Mouse (Mus musculus) CD4-positive, CD25-positive, alpha-beta regulatory T cell, adult 2 months (primary cell): ENCODE measurements around the gene Ppp2r5d.

Source experiments
- DNase-seq: peaks from one replicate; pipeline ENCODE4 v3.0.0-alpha.2; 2012; ENCODE audit warnings: low read depth, low spot score

Gene Ppp2r5d

DNA sequence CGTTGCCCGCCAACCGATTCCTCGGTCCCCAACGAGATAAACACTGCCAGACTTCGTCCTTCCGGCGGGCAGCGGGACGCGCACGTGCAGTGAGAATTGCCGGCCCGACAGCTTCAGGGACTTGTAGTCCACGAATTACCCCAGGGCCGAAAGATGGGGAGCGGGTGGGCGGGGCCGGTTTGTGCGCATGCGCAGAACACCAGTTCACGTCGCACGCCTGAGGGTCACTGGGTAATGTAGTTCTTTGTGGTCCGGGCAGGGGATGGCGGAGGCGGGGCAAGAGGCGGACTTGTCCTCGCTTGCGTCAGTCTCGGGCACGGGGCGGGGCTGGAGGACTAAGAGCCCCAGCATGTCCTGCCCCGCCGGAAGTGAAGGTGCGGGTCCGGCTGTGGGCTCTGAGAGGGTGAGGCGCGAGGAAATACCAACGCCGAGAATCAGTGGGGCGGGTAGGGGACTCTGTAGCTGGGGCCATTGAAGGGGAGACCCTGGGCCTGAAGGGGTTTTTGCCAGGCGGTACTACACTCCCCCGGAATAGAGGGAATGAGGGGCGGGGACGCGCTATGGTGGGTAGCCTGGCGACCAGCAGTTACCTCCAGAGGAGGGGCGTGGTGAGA, 24.0 kb downstream of the Ppp2r5d start, which contains the start of gene Klhdc3:
Gene Klhdc3 (minus strand): TSS at position 155 of the 614 bp plus-strand sequence.
- peak; percentile 99 for DNase-seq

DNA sequence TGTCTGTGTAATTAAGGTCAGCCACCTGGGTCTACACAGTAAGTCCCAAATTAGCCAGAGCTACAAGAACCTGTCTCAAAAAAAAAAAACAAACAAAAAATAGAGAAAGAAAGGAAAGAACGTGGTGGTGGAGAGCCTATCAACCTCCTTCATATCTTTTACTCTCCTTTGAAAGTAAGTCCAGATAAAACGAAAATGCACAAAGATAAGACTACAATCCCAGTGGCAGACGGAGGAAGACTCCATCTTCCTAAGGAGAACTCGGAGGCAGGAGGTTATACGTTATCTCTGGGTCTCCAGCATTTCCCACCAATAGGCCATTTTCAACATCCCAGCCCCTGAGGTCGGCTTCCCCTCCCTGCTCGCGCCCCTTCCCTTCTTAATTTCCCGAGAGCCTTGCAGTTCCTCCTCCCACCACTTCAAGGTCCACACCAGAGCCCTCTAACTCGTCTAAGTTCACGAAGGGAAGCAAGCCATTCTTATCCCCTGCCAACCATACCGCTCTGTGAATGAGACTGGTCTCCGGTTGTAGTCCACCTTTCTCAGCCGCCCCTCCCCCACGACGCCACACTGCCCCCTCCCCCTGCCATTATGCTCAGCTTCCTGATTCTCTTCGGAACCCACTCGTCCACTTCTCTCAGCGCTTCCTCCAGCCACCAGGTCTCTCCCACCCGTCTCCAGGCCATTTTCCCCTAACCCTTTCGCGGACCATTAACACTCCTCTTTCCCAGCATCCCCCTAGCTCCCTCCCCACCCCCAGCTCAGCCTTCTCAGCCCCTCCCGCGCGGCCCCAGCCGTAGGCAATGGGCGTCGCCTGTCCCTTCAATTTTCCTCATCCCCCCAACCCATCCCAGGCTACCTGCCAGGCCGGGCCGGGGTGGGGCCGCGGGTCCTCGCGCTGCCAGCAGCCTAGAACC, 24.8 kb downstream of the Ppp2r5d start:
- DNase-seq: peak; percentile 60

DNA sequence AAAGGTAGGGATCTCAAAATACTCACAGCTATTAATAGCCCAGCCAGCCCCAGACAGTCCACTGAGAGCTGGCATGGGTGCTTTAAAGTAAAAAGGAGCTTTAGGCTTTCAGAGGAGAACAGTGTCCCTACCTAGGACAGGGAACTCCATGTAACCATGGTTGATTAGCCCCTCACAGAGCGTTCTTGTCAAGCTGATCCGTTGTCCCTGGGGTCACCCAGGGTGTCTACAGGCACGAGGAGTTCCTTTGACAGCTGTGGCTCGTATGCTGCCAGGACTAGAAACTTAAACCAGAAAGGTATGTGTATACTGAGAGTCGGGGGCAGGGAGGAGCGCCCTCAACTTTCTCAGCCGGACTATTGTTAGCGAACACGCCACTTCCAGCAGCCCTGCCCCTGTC, 26.0 kb downstream of the Ppp2r5d start:
- no peak for DNase-seq

DNA sequence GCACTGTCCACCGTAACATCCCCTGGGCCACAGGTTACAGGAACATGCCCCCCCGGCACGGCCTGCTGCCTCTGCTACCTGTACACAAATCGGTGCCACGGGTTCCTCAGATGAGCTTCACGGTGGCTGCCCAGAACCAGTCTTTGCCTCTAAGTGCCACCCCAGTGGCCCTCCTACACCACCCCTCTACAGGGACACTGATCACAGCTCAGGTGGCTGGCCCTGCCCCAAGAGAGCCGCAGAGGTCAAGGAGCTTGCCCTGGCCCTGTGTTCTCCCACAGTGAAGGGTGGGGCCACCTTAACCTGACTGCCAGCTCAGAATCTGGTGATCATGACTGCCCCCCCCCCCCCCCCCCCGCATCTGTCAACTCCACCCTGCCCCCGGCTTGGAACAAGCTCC, 26.5 kb downstream of the Ppp2r5d start, which contains the start of gene Mea1:
Gene Mea1 (plus strand): TSS at position 378 of the 400 bp plus-strand sequence.
- DNase-seq: no peak

DNA sequence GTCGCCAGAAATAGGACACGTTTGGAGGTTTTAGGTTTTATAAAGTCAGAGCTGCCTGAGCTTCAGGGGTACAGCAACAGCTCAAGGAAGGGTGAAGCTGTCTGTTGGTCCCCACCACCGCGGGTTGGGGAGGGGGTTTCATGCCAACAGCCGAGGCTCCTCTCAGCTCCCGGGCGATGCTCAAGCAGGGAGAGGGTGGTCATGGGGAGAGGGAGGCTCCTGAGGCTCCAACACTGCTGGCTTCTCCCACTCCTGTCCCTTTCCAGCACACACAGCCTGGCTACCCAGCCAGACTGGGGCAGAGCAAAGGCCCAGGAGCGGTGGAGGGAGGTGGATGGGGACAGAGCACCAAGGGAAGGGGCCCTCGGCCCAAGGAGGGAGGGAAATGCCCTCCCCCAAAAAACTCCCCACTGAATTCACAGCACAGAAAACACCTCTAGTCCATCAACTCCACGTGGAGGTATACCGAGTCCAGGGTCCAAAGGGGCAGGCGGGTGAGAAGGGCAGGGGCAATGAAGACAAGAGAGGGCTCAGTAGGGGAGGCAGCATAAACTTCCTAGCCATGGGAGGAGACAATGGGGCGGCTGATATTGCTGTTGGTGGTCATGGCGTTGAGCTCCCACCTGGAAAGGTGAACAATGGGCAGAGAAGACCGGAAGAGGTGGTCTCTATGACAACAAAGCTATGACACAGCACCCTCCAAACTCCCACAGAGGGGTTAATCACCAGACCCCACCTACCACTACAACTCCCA, 30.2 kb downstream of the Ppp2r5d start:
- no peak for DNase-seq

DNA sequence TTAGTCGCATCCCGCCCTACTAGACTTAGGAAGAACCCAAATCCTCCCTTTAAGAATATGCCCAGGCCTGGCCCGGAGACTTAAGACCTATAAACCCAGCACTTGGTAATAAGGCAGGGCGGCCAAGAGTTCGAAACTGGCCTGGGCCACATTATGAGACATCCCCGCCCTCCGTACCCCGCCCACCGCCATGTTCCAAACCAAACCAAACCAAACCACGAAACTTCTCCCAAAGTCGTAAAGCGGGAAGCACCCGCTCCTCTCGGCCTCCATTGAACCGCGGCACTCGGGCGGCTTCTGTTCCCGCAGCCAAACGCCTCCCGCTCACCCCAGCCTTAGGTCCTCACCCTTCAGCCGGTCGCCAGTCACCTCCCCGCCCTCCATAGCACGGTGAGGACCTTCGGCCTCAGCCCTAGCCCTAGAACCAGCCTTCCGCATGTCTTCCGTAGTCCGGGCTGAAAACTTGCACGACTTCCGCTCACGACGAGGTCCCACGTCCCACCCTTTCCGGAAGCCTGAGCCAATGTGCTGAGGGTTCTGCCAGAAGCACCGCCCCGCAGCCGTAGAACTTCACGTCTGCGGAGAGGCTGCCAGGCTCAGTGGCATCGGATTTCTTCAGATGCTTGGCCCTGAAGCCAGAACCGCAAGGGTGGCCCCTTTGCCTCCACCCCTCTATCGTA, 30.9 kb downstream of the Ppp2r5d start, which contains the start of gene Rrp36:
Gene Rrp36 (minus strand): TSS at position 503 of the 680 bp plus-strand sequence.
- peak; percentile 94 for DNase-seq

DNA sequence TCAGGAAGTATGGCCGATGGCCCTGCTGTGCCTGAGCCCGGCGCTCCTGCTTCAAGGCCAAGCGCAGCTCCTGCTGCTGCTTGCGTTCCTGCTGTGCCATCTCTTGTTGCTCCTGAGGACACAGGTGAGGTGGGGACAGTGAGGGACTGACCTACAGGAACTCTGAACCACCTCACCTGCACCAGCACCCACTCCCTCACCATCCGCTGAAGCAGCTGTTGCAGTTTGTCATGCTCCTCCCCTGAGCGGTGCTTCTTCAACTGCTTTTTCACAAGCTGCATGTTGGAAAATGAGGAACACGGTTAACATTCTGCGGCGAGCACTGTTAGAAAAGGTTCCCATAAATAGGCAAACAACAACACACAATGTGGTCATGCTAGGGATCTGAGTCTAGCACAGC, 35.0 kb downstream of the Ppp2r5d start:
- no peak for DNase-seq

DNA sequence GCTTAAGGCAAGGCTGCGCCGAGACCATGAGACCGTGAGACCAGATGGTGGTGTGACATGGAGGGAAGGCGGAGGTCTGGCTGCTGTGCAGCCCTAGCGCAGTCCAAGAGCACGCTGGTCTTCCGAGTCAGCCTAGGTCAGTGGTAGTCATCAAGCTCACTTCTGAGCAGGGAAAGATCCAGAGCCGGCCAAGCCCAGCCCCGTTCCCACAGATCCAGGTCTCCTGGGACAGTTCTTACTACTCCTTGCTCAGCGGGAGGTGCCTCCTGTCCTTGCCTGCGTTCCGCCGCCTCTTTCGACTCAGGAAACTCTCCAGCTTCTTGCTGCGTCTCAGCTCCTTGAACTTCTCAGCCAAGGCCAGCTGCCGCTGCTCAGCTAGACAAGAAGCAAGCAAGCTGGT, 37.2 kb downstream of the Ppp2r5d start:
- no peak for DNase-seq

DNA sequence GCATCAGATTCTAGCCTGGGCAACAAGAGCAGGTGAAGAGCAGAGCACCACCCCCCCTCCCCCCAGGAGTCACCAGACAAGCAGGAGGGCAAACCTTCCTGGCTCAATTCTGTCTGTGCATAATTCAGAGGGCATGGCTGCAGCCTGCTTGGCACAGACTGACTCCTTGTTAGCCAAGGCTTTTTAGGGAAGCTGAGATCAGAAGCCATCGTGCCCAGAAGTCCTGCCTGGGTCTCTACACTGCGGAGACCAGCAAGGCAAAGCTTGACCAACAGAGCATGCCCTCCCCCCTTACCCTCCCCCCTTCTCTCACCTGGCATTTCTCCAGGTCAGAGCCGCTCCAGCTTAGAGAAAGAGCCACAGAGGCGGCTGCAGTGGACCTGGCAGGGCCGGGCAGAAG, 42.2 kb downstream of the Ppp2r5d start:
- no peak for DNase-seq

DNA sequence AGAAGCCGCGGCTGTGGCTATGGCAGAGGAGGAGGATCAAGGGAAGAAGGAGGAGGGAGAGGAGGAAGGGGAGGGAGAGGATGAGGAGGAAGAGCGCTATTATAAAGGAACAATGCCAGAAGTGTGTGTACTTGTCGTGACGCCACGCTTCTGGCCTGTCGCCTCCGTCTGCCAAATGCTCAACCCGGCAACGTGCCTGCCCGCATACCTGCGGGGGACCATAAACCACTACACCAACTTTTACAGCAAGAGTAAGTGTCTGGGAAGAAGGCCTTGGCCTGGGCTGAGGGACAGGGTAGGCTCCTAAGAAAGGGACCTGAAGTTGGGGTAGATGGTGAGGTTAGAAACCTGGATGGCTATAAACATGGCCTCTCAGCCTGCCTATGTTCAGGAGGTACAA, 42.9 kb downstream of the Ppp2r5d start:
- no peak for DNase-seq

DNA sequence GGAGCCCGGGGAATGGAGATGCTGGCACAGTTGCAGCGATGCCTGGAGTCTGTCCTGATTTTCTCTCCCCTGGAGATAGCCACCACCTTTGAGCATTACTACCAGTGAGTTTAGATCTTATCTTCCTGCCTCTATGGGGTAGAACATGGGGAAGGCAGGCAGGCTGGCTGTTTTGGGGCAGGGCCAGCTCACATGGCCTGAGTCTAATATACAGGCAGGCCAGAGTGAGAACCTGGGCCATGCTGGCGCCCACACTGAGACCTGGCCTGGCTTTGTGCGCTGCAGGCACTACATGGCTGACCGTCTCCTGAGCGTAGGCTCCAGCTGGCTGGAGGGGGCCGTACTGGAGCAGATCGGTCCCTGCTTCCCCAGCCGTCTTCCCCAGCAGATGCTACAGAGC, 43.6 kb downstream of the Ppp2r5d start:
- DNase-seq: no peak

DNA sequence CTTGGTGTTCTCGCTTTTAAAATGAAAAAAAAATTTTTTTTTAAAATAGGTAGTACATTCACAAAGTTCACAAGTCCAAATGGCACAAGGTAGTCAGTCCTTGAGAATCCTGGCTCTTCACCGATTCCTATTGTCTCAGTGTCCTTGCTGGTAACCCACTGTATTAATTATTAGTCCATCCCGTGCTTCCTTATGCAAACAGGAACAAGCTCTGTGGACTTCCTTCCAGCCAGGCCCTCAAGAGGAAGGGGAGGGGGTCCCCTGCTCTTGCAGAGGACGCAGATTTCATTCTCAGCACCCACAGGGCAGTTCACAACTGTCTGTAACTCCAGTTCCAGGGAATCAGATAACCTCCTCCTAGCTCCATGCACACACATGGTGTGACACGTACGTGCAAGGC, 48.9 kb downstream of the Ppp2r5d start:
- no peak for DNase-seq

DNA sequence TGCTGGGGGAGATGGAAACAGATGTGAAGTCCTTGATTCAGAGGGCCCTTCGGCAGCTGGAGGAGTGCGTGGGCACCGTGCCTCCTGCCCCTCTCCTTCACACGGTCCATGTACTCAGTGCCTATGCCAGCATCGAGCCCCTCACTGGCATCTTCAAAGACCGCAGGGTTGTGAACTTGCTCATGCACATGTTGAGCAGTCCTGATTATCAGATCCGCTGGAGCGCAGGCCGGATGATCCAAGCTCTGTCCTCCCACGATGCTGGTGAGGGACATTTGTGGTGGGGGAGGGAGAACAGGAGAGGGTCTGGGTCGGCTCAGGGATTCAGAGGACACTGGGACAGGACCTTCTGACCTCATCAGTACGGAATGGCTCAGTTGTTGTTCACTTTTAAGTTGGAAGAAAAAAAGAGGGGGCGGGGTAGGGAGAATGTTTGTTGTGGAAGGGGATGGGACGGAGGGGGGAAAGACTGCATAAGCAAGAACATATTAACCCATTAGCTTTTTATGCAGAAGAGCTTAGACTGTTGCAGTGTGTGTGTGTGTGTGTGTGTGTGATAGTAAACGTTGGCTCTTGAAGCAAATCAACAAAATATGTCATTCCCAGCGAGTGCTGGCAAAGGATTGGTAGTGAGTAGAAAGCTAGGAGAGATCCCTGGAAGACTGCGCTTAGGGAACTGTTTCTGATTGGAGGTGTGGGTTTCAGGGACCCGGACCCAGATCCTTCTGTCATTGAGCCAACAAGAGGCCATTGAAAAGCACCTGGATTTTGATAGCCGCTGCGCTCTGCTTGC, 53.0 kb downstream of the Ppp2r5d start:
- no peak for DNase-seq

DNA sequence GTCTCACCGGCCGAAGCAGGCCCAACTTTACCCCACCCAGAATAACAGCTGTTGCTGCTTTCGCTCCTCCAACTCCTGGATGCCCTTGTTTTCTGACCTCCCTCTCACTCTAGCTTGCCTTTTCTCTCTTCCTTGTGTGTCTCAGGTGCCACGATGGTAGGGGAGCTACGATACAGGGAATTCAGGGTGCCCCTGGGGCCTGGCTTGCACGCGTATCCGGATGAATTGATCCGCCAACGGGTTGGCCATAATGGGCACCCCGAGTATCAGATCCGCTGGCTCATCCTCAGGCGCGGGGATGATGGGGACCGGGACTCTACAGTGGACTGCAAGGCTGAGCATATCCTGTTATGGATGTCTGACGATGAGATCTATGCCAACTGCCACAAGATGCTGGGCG, 53.6 kb downstream of the Ppp2r5d start:
- DNase-seq: no peak

DNA sequence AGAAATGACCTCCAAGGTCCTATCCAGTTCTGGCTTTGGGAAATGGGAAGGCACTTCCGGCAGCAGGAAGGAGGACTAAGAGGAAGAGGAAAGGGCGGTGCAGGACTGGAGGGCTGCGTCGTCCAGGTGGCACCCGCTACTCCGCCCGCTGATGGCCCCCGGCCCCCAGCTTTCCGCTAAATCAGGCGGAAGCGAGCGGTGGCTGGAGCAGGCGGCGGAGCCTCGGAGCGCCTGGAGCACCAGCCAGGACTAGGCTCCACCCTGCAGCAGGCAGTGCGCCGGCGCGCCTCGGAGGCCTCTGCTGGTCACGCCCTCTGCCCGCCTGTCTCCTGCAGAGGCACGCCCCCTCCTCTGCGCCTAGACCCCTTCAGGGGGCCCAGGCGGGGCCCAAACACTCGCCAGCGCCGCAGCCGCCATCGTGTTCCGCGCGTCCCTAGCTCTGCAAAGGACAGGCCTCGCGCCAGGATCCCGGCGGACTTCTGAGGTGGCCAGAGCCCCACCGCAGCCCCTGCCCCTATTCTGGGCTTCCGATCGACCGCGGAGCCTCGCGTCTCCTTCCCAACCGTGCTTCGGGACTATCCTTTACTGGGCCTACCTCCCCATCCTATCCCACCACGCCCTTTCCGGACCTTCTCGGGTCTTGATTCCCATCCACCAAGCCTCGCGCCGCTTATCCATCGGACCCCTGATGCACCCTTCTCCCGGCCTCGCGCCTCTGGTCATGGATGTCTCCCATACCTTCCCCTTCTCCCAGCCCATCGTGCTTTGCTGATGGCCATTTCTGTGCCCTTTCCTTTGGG, 54.5 kb downstream of the Ppp2r5d start, which contains the start of gene Cul7:
Gene Cul7 (plus strand): TSS at position 106 of the 800 bp plus-strand sequence.
- peak; percentile 93 for DNase-seq

DNA sequence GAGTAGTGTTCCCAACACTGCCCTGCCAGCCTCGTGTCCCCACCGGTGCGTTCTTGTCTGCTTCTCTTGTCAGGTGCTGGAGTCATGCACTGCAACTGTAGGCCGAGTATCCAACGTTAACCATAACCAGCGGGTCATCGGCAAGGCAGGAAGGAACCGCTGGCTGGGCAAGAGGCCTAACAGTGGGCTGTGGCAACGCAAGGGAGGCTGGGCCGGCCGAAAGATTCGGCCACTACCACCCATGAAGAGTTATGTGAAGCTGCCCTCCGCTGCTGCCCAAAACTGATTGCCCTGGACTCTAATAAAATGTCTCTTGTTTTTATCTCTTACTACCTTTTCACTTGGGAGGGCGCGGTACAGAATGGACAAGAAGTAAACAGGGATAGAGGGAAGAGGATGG, 55.1 kb downstream of the Ppp2r5d start:
- DNase-seq: peak; percentile 14

DNA sequence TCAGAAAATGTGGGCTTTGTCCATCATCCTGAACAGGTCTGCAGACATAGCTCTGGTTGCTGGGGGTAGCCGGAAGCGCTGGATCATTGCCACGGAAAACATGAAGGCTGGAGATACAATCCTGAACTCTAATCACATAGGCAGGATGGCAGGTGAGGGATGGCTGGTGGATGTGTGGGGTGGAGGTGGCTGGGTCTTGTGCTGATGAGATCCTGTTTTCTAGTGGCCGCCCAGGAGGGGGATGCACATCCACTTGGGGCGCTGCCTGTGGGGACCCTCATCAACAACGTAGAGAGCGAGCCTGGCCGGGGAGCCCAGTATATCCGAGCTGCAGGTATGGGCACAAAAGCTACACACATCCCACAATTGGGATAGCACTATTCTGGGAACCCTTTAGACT, 56.5 kb downstream of the Ppp2r5d start:
- no peak for DNase-seq

DNA sequence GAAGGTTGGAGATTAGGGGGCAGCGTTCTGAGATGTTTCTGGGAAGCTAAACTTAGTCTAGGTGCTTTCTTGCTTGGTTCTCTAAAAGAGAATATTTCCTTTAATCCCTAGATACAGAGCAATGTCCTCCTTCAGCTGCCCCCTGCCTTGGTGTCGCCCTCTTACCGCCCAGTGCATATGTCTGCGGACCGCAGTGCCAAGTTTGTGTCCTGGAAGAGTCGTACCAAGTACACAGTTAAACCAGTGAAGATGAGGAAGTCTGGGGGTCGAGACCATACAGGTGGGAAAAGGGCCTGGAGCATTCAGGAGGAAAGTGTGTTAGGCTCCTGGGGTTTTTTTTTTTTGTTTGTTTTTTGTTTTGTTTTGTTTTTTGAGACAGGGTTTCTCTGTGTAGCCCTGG, 57.6 kb downstream of the Ppp2r5d start:
- no peak for DNase-seq

DNA sequence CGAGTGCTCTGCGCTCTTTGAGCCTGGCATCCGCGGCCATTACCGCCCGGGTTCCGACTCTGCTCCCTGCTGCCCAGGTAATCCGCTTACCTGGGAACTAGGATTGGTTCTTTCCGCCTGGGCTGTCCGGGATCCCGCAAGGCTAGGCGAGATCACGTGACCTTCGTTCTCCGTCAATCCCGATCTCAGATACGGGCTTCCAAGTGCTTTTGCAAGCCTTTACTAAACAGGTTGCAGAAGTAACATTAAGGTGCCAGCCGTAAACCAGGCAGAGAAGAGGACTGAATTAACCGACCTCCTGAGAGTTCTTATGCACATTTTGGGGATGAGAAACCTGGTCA, 58.6 kb downstream of the Ppp2r5d start:
- DNase-seq: no peak
